Mouse (Mus musculus): ENCODE data around the gene Col9a1. TPM values are rescaled to one million over a fixed set of nuclear protein-coding genes. Genes with fewer than 3 reads are reported as not detected.

The Col9a1 gene
- total RNA-seq (2021) = under 1 TPM; 0.56 to 0.60 TPM
- long read RNA-seq, experiment 1, partial matches to known transcripts = 0 of 1 reads
- long read RNA-seq, experiment 1, other reads (novel, unspliced or antisense) = 1 of 1 reads
- long read RNA-seq, experiment 2 = 0 reads

GRCm38 (mm10) chr1:24177224-24177851, at the start of gene Col9a1:
Col9a1 (plus strand) TSS chr1:24177610.
- no peak for DNase-seq (ENCODE audit: low spot score in 2 of 2)

DNA sequence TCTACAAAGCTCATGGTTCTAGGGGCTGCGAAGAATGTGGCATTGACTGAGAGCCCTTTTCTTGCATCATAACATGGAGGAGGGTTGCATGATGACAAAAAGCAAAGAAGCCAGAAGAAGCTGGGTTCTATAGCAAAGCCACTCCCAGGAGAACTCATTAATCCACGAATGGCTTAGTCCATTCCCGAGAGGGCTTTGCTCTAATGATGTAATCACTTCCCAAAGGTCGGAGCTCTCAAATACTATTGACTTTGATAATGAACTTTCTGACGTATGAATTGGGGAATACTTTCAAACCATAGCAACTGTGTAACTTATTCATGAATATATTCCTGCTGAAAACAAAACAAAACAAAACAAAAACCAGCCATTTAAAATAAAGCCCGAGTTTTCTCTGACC, 49.5 kb upstream of the Col9a1 start:
- no peak for DNase-seq (ENCODE audit: low spot score in 2 of 2)

DNA sequence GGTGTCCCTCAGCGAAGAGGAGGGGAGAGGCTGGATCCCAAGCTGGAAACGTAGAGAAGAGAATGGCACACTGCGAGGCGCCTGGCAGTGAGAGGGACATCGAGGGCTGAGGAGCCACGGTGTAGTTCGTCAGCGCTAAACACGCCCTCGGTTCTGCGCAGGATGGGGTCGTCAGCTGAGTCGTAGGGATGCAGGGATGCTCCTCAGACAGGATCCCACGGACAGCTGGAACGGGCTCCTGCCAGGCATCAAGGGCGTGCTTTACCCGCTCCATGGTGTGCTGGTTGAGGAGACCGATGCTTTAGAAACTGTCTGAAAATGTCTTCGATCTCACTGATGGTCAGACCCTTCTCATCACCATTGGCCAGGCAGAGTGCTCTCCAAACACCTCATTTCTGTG, 43.6 kb upstream of the Col9a1 start:
- DNase-seq (ENCODE audit: low spot score in 2 of 2) = no peak

GRCm38 (mm10) chr1:24134792-24135191, 42.6 kb upstream of the Col9a1 start:
- no peak for DNase-seq (ENCODE audit: low spot score in 2 of 2)

GRCm38 (mm10) chr1:24137133-24137532, 40.3 kb upstream of the Col9a1 start:
- peak; percentile 79 to 82 for DNase-seq (ENCODE audit: low spot score in 2 of 2)

DNA sequence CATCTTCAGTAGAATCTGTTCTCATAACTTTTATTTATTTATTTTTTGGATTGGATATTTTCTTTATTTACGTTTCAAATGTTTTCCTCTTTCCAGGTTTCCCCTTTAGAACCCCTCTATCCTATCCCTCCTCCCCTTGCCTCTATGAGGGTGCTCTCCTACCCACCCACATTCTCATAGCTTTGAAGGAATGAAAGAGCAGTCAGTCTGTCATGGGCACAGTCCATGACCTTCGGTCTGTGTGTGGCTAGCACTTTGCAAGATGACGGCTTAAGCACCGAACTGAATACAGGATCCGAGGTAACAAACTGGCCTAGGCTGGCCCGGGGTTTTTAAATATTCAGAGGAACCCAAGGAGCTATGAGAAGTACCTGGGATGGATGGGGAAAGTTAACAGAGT, 36.9 kb upstream of the Col9a1 start:
- no peak for DNase-seq (ENCODE audit: low spot score in 2 of 2)

GRCm38 (mm10) chr1:24143504-24143903, 33.9 kb upstream of the Col9a1 start:
- DNase-seq (ENCODE audit: low spot score in 2 of 2) = no peak

GRCm38 (mm10) chr1:24157751-24158150, 19.7 kb upstream of the Col9a1 start:
- no peak for DNase-seq (ENCODE audit: low spot score in 2 of 2)

DNA sequence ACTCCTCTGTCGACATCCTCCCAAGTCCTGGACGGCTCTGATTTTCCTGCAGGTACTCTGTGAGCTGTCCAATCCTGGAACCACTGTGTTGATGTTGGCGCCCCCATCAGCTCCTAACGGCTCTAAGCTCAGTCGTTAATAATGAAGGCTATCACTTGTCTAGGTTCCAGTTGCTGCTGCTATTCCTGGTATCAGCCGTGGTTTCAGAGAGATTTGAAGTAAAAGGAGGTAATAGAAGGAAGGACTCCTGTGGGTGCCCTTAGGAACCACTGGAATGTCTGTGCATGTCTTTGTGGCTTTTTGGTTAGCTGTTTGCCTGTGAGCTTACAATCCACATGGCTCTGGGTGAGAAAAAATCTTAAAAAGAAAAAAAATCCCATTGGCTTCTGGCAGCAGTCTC, 8.0 kb upstream of the Col9a1 start:
- DNase-seq (ENCODE audit: low spot score in 2 of 2) = no peak

DNA sequence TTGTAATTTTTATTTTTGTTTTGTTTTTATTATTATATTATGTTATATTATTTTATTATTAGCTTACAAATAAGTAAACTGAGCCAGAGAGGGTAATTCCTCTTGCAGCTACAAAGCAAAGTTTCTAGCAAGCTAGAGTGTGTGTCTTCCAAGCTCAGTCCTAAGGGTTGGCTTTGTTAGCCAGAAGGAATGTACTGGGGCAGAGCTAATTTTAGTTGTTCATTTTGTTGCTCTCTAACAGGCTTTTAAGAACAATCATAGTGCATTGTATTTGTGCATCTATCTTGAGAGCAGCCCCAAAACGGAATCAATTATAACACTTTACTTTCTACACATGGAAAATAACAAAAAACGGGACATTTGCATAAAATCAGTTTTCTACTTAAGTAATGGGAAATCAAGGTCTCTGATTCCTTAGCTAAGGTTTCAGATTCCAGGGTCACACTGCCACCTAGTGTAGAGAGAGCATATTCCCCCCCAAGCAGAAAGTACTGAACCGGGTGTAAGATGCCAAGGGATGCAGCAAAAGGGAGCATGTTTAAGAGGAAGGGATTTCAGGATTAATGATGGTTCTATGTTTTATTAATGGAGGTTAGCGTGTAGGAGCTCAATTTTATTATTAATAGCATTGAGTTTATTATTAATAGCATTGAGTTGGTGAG, 6.1 kb upstream of the Col9a1 start:
- peak; percentile 49 to 54 for DNase-seq (ENCODE audit: low spot score in 2 of 2)

DNA sequence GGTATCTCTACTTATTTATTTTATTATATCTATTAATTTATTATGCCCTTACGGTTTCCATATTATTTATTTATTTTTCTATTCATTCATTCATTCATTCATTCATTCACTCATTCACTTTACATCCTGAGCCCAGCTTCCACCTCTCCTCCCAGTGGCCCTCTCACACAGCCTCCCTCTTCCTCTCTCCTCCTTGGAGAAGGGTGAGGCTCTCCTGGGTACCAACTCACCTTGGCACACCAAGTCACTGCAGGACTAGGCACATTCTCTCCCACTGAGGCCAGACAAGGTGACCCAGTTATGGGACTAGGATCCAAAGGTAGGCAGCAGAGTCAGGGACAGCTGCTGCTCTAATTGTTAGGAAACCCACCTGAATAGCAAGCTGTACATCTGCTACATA, 5.5 kb upstream of the Col9a1 start:
- no peak for DNase-seq (ENCODE audit: low spot score in 2 of 2)

GRCm38 (mm10) chr1:24172656-24173055, 4.8 kb upstream of the Col9a1 start:
- no peak for DNase-seq (ENCODE audit: low spot score in 2 of 2)

DNA sequence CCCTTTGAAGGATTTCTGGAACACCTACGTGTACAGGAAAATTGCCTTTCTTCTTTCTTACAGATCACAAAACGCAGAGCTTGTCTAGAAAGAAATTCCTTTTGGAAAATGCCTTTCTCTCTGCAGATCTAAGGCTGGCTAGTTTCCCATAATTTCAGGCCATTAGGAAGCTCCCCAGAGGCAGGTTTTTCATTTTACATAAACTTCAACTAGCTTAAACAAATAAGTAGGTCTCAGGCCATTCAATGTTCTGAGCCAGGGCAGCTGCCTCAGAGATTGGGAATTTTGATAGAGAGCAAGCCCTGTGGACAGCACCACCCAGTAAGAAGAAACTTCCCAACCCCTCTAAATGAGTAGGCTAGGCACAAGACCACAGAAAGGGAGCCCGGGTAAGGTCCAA, 1.6 kb upstream of the Col9a1 start:
- no peak for DNase-seq (ENCODE audit: low spot score in 2 of 2)

- no peak for DNase-seq (ENCODE audit: low spot score in 2 of 2)
Measured at GRCm38 (mm10) chr1:24179856-24180255, 2.4 kb downstream of the Col9a1 start.

- no peak for DNase-seq (ENCODE audit: low spot score in 2 of 2)
Measured at GRCm38 (mm10) chr1:24184981-24185380, 7.6 kb downstream of the Col9a1 start.

GRCm38 (mm10) chr1:24186964-24187363, 9.6 kb downstream of the Col9a1 start:
- no peak for DNase-seq (ENCODE audit: low spot score in 2 of 2)

GRCm38 (mm10) chr1:24191668-24192067, 14.3 kb downstream of the Col9a1 start:
- DNase-seq (ENCODE audit: low spot score in 2 of 2) = no peak

- DNase-seq (ENCODE audit: low spot score in 2 of 2) = no peak
Measured at GRCm38 (mm10) chr1:24194111-24194510, 16.7 kb downstream of the Col9a1 start.

DNA sequence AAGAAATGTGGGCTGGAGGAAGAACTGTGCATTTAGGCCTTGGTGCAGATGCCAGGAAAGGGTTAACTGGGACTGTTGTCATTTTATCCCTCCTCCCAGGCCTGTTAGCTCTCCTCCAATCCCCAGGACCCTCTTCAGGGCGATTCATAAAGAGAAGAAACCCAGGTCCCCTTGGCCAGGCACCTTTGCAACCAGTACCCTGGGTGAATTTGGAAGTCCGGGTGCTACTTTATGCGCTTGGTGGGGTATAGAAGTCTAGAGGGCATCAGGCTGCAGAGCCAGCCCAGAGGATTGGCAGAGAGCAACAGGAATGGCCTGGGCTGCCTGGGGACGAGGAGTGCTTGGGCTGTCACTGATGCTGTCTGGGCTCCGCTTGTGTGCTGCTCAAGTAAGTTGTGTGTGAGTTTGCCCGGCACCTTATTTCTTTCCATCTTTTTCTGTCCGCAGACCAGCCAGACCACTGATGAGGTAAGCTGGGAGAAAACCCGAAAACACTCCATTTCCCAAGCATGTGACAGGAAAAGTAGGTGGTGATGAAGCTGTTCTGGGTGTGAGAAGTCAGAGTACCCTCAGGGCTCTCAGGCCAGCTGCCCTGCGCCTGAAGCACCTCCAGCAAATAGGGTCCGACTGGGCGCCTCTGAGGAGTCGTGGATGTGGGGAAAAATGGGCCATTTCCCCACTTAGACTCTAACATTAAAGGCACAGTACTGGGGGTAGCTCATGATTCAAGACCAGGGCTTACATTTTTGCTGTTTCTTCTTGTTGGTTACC, 17.8 kb downstream of the Col9a1 start:
- no peak for DNase-seq (ENCODE audit: low spot score in 2 of 2)

DNA sequence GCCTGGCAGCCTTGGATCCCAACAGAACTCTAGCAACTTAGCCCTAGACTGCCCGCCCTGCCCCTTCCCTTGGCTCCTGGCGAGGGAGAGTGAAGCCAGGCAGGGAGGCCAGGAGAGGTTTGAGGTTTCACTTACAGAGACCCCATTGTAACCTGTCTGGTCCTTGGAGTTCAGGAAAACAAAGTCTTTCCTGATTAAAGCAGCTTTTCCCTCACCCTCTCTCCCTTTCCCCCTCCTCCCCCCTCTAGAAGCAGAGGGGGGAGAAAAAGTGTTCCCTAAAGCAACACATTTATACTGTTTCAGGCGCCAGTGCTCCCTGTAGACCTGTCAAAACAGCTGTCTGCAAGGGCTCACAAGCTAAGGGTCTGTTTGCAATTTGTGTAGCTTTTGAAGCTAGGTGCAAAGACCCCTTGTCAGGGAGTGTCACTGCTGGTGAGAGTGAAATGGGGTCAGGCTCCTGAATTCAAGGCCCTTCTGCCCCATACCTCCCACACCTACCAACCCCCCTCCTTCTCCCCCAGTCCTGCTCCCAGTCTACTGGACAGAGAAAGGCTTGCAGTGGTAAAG, 18.6 kb downstream of the Col9a1 start:
- no peak for DNase-seq (ENCODE audit: low spot score in 2 of 2)

GRCm38 (mm10) chr1:24211621-24212385, 34.4 kb downstream of the Col9a1 start:
- DNase-seq (ENCODE audit: low spot score in 2 of 2) = no peak
